ENCODE assay signal across 25 mouse cellular contexts in the genomic region with DNA sequence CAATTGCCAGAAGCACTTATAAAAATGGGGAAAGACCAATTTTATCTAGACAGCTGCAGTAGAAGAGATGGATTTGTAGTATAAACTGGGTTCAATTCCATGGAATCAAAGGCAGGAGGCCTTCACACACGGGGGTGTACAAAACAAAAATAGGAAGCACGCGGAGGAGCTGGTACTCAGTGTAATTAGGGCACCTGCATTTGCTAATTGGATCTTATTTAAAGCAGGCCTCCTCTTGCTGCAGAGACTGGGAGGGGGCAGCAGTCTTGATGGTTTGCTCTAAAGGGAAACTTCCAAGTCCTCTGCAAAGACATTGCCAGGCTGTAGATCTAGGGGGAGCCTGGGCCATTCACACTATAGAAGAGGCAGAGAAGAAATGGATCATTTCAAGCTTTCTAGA.
A peak's percentile ranks its signal among the peaks of the same experiment; 100 is the strongest.
DNase-seq lines count a peak whose midpoint lies in the region; ATAC-seq lines count a peak whose summit lies in the region.
"Had no signal": no experiment of that assay in that cellular context is flagged by ENCODE, and none has a peak within 500 bp of the region (broad histone marks: within the 10 kb centered on the region; RNA-seq: fewer than 3 reads in every experiment).

No protein-coding gene starts in this region.

- no peak overlapping the region for H3K4me3 ChIP-seq in forebrain, embryonic 15.5 days
- H3K4me3 ChIP-seq: embryonic facial prominence, embryonic 12.5 days; hindbrain, embryonic 15.5 days; limb, embryonic 12.5 days; midbrain, embryonic 10.5 days; myocyte; neural tube, embryonic 13.5 days had no signal

- H3K27ac ChIP-seq in forebrain, embryonic 15.5 days (replicated peaks), result peak overlapping the region; percentile 48; the same call in 1 of the 2 replicates
- H3K27ac ChIP-seq: embryonic facial prominence, embryonic 12.5 days; hindbrain, embryonic 15.5 days; kidney, postnatal 0 days; limb, embryonic 12.5 days; midbrain, embryonic 10.5 days; neural tube, embryonic 13.5 days had no signal

- DNase-seq in frontal cortex, adult 2 months (ENCODE audit: extremely low spot score in 1 of 2, low spot score in 1 of 2), result peak; percentile 11 to 30
- DNase-seq in frontal cortex, postnatal 25 days (ENCODE audit: low spot score in 2 of 2), result no peak
- DNase-seq in left cerebral cortex, adult 9 months (ENCODE audit: low spot score in 2 of 2), result peak; percentile 33 to 34
- DNase-seq in left cerebral cortex, postnatal 4 days, result no peak
- DNase-seq in telencephalon, adult 2 months (ENCODE audit: low read depth, low spot score), result peak; percentile 74
- DNase-seq in adrenal gland, postnatal 36 days, result no peak
- DNase-seq: adrenal gland, adult 2 months; cerebellum, postnatal 25 days; kidney, adult 2 months; liver, postnatal 0 days; retina, postnatal 1 day; spleen, adult 18-20 months; thymus, postnatal 14 days had no signal

- peaks cover 4% of the 10 kb centered on the region for H3K4me1 ChIP-seq in forebrain, embryonic 15.5 days
- H3K4me1 ChIP-seq: embryonic facial prominence, embryonic 12.5 days; hindbrain, embryonic 15.5 days; limb, embryonic 12.5 days; midbrain, embryonic 10.5 days; neural tube, embryonic 13.5 days had no signal

- no peak for ATAC-seq in forebrain, embryonic 15.5 days (replicated peaks)
- ATAC-seq: liver, postnatal 0 days; lung, postnatal 0 days; midbrain, embryonic 16.5 days had no signal

- no peaks in the 10 kb centered on the region for H3K36me3 ChIP-seq in forebrain, embryonic 15.5 days
- H3K36me3 ChIP-seq: embryonic facial prominence, embryonic 12.5 days; hindbrain, embryonic 15.5 days; limb, embryonic 12.5 days; midbrain, embryonic 10.5 days; neural tube, embryonic 13.5 days had no signal

- H3K9me3 ChIP-seq in forebrain, embryonic 15.5 days, result peaks cover 3% of the 10 kb centered on the region; the same call in 1 of the 2 replicates
- H3K9me3 ChIP-seq: hindbrain, embryonic 15.5 days; midbrain, embryonic 10.5 days; neural tube, embryonic 13.5 days had no signal

- intact Hi-C loops in left cerebral cortex, postnatal 4 days (cut with DNase I), result no loop called here

- H3K27me3 ChIP-seq in forebrain, embryonic 15.5 days, result no peaks in the 10 kb centered on the region
- H3K27me3 ChIP-seq: embryonic facial prominence, embryonic 12.5 days; hindbrain, embryonic 15.5 days; limb, embryonic 12.5 days; neural tube, embryonic 13.5 days had no signal

- WGBS in forebrain, embryonic 15.5 days, result 5% methylated on average over 3 of the region's 3 CpGs

- no peak overlapping the region for H3K4me2 ChIP-seq in forebrain, embryonic 15.5 days (replicated peaks)
- H3K4me2 ChIP-seq: embryonic facial prominence, embryonic 12.5 days; heart, embryonic 11.5 days; hindbrain, embryonic 15.5 days; limb, embryonic 12.5 days; liver, embryonic 11.5 days; neural tube, embryonic 13.5 days had no signal

- H3K9ac ChIP-seq in forebrain, embryonic 15.5 days (replicated peaks), result no peak overlapping the region
- H3K9ac ChIP-seq: embryonic facial prominence, embryonic 12.5 days; hindbrain, embryonic 15.5 days; limb, embryonic 12.5 days; liver, postnatal 0 days; neural tube, embryonic 13.5 days had no signal

Comparison
In these comparisons a context has a peak if more than half of its experiments do, and no peak if none do; other contexts are left out.
1. DNase-seq: peak in frontal cortex, adult 2 months (2 of 2), left cerebral cortex, adult 9 months (2 of 2) and telencephalon, adult 2 months (single experiment); none in frontal cortex, postnatal 25 days (0 of 2), left cerebral cortex, postnatal 4 days (single experiment) and adrenal gland, postnatal 36 days (0 of 2).